Mouse (Mus musculus): ENCODE measurements around the gene Gm11567. TPM values are rescaled to one million over a fixed set of nuclear protein-coding genes. Genes with fewer than 3 reads are reported as not detected.

Gm11567 gene
- not detected for total RNA-seq (2023)

DNA sequence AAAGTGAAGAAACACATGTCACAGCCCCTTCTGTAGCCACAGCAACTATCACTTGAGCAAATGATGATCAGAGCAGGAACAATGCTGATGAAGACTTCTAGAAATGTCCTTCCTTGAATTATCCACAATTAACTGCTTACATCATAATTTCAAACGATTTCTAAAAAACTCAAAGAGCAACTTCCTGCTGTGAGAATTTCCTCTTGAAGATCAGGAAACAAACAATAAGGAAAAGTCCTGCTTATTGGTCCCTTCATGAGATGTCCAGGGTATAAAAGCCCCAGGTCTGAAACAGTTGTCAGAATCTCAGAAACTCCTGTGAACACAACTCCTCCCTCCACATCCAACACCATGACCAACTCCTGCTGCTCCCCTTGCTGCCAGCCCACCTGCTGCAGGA, at the start of gene Gm11567:
Gene Gm11567 (plus strand): TSS at position 301 of the 400 bp plus-strand sequence.

DNA sequence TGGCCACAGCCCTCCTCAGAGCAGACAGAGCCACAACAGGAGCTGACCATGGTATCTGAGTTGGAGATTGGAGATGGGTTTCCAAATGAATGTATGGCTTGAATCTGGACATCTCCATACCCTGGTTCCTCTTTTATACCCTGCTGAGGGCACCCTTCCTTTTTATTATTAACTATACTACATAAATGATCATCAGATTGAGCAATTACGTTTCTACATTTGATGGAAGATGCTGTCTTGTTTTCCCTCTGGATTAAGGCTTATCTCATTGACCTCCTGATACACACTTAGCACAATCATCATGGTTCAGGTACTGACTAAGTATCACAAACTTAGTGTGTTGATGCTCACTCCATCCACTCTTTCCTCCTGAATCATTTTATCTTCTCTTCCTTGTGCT, 41.0 kb upstream of the Gm11567 start, which contains the start of gene 2300003K06Rik:
Gene 2300003K06Rik (minus strand): TSS at position 101 of the 400 bp plus-strand sequence.

DNA sequence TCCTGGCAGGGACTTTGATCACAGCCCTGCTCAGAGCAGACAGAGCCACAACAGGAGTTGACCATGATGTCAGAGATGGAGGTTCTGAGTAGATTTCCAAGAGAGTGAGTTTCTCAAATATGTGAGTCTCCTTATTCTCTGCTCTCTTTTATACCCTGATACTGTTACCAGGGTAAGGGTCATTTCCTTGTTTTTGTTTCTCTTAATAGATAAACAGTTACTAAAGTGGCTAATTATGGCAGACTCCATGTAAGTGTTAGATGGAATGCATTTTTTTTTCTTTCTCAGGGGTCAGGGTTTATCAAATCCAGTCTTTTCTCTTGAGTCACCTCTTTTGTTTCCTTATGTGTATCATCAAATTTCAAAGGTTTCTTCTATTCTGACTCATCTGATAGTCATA, 27.5 kb upstream of the Gm11567 start, which contains the start of gene Krtap4-16:
Gene Krtap4-16 (minus strand): TSS at position 101 of the 400 bp plus-strand sequence.

DNA sequence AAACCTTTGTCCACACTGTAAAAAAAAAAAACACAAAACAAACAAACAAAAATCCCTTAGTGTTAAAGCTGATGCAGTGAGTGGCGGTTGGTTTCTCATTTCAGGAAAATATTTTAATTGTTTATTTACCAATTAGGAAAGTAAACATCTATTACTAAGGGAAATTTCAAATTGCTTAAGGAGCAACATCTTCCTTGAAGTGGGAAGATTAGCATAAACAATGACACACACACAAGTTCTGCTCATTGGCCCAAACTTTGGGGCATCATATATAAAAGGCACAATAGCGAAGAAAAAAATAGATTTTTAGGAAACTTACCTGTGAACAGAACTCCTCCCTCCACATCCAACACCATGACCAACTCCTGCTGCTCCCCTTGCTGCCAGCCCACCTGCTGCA, 21.4 kb upstream of the Gm11567 start, which contains the start of gene Gm11568:
Gene Gm11568 (plus strand): TSS at position 301 of the 400 bp plus-strand sequence.

DNA sequence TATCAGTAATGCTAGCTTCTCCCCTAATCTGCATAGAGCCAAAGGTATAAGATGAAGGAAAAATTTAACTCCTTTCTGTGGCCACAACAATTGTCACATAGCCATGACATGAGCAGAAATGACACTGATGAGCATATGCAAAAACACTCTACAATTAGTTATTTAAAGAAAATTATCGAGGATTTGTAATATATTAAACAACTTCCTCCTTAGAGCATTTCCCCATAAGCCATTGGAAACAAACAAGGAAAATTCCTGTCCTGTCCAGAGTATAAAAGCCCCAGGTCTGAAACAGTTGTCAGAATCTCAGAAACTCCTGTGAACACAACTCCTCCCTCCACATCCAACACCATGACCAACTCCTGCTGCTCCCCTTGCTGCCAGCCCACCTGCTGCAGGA, 14.8 kb upstream of the Gm11567 start, which contains the start of gene Gm11559:
Gene Gm11559 (plus strand): TSS at position 301 of the 400 bp plus-strand sequence.

DNA sequence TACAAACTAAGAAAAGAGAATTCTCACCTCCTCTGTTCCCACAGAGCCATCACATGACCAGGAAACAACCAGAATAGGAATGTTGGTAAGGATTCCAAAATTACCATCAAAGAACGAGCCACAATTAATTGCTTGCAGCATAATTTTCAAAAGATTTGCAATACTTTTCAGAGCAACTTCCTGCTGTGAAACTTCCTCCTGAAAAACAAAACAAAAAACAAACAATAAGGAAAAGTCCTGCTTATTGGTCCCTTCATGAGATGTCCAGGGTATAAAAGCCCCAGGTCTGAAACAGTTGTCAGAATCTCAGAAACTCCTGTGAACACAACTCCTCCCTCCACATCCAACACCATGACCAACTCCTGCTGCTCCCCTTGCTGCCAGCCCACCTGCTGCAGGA, 5.9 kb upstream of the Gm11567 start, which contains the start of gene Krtap9-1:
Gene Krtap9-1 (plus strand): TSS at position 301 of the 400 bp plus-strand sequence.

GRCm38 (mm10) chr11:99907620-99908019, 28.6 kb downstream of the Gm11567 start, which contains the start of gene Krtap31-1:
Gene Krtap31-1 (plus strand): TSS chr11:99907920.

DNA sequence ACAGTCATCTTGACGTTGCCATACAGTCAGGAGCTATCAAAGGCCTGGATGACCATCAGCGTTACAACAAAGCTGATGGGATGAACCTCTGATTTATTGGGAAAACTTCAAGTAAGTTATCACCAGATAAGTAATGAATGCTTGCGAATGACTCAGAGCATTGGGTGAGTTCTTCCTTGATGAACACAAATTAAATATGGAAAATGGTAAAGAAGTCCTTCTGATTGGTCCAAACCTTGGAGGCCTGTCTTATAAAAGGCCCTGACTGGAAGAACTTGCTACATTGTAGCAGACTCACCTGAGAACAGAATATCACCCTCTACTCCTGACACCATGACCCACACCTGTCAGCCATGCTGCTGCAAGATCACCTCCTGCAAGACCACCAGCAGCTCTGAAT, 35.5 kb downstream of the Gm11567 start, which contains the start of gene Gm11565:
Gene Gm11565 (plus strand): TSS at position 301 of the 400 bp plus-strand sequence.

Other genes starting within 250 kb of the Gm11567 start
- not detected for gene Krtap4-2, start 244.1 kb upstream of the Gm11567 start, total RNA-seq (2023)
- not detected for gene Krtap4-7, start 235.1 kb upstream of the Gm11567 start, total RNA-seq (2023)
- not detected for gene Gm11555, start 229.0 kb upstream of the Gm11567 start, total RNA-seq (2023)
- not detected for gene Gm11563, start 220.2 kb upstream of the Gm11567 start, total RNA-seq (2023)
- gene Krtap4-6, start 213.2 kb upstream of the Gm11567 start, total RNA-seq (2023) = not detected
- not detected for gene Gm14190, start 188.4 kb upstream of the Gm11567 start, total RNA-seq (2023)
- gene Gm14180, start 144.9 kb upstream of the Gm11567 start, total RNA-seq (2023) = not detected
- gene Gm11595, start 106.3 kb upstream of the Gm11567 start, total RNA-seq (2023) = not detected
- gene Krtap4-8, start 98.5 kb upstream of the Gm11567 start, total RNA-seq (2023) = not detected
- not detected for gene Krtap4-9, start 94.0 kb upstream of the Gm11567 start, total RNA-seq (2023)
- not detected for gene Gm11596, start 85.7 kb upstream of the Gm11567 start, total RNA-seq (2023)
- not detected for gene Gm11569, start 80.3 kb upstream of the Gm11567 start, total RNA-seq (2023)
- not detected for gene Gm11554, start 74.7 kb upstream of the Gm11567 start, total RNA-seq (2023)
- not detected for gene Krtap4-13, start 69.3 kb upstream of the Gm11567 start, total RNA-seq (2023)
- gene Gm11564, start 63.5 kb upstream of the Gm11567 start, total RNA-seq (2023) = not detected
- not detected for gene 2300003K06Rik, start 41.1 kb upstream of the Gm11567 start, total RNA-seq (2023)
- not detected for gene Krtap4-16, start 27.6 kb upstream of the Gm11567 start, total RNA-seq (2023)
- gene Gm11568, start 21.3 kb upstream of the Gm11567 start, total RNA-seq (2023) = not detected
- gene Gm11559, start 14.7 kb upstream of the Gm11567 start, total RNA-seq (2023) = not detected
- gene Krtap9-1, start 5.8 kb upstream of the Gm11567 start, total RNA-seq (2023) = not detected
- gene Krtap31-1, start 28.7 kb downstream of the Gm11567 start, total RNA-seq (2023) = not detected
- gene Gm11565, start 35.6 kb downstream of the Gm11567 start, total RNA-seq (2023) = not detected
- gene Krtap31-2, start 57.1 kb downstream of the Gm11567 start, total RNA-seq (2023) = not detected
- not detected for gene Krtap9-5, start 69.3 kb downstream of the Gm11567 start, total RNA-seq (2023)
- not detected for gene Krtap29-1, start 99.9 kb downstream of the Gm11567 start, total RNA-seq (2023)
- not detected for gene Krtap16-1, start 107.4 kb downstream of the Gm11567 start, total RNA-seq (2023)
- gene Krtap17-1, start 114.8 kb downstream of the Gm11567 start, total RNA-seq (2023) = not detected
- gene Krt33a, start 137.0 kb downstream of the Gm11567 start, total RNA-seq (2023) = not detected
- gene Krt33b, start 150.7 kb downstream of the Gm11567 start, total RNA-seq (2023) = not detected
- gene Krt34, start 162.4 kb downstream of the Gm11567 start, total RNA-seq (2023) = not detected
- gene Krt31, start 171.4 kb downstream of the Gm11567 start, total RNA-seq (2023) = not detected
- gene Krt32, start 209.0 kb downstream of the Gm11567 start, total RNA-seq (2023) = not detected
- not detected for gene Krt35, start 217.1 kb downstream of the Gm11567 start, total RNA-seq (2023)
- not detected for gene Krt36, start 226.4 kb downstream of the Gm11567 start, total RNA-seq (2023)
- not detected for gene Krt13, start 242.4 kb downstream of the Gm11567 start, total RNA-seq (2023)

Measured in neutrophil, adult 59 days (primary cell).